Mouse (Mus musculus): Measurements from ENCODE around the gene Olfr354.

GRCm38 (mm10) chr2:36905380-36905779 lies at the start of gene Olfr354:
- TF ChIP-seq CHD2 (IDR thresholded peaks at IDR 0.05; ENCODE audit: low read depth, low read length) (no peak), ZNF384 (IDR thresholded peaks at IDR 0.05; ENCODE audit: low read depth, low read length) (no peak), ZC3H11A (IDR thresholded peaks at IDR 0.05; ENCODE audit: borderline replicate concordance, low read depth, low read length) (no peak), HCFC1 (IDR thresholded peaks at IDR 0.05; ENCODE audit: borderline replicate concordance, insufficient read depth, low read length) (no peak), MAFK (IDR thresholded peaks at IDR 0.05; ENCODE audit: insufficient read depth, low read depth, low read length) (no peak)

Measured in ES-E14 (cell line).